Mouse (Mus musculus) ES-CJ7 (cell line): ENCODE data around the gene Gstm7.

Source experiments
- DNase-seq: peaks from one replicate; pipeline ENCODE4 v3.0.0; 2011; ENCODE audit warnings: low read depth, low spot score

Gene Gstm7

GRCm38 (mm10) chr3:107877005-107877404 lies 54.6 kb downstream of the Gstm7 start, which contains the start of gene Eps8l3:
Eps8l3 (plus strand) TSS chr3:107877229.
- no peak for DNase-seq
